Mouse (Mus musculus) kidney, postnatal 0 days (tissue): Measurements from ENCODE around the gene Pawr. TPM values are rescaled to one million over a fixed set of nuclear protein-coding genes. Genes with fewer than 3 reads are reported as not detected.
A peak's percentile ranks its signal among the peaks of the same experiment; 100 is the strongest.

Experiments
- ATAC-seq: fragments of 200-750 bp; cut with Nextera tagmentation; replicated peaks from 2 replicates; pipeline ENCODE4 v1.8.0; 2017; ENCODE audit warnings: low read depth, moderate number of reproducible peaks, moderate TSS enrichment, moderate library complexity; ENCODE audit not compliant: low FRiP score
- DNase-seq: peaks from one replicate; pipeline ENCODE4 v3.0.0-alpha.2; 2016; ENCODE audit warnings: low spot score
- H3K27ac ChIP-seq: fragments of 300-500 bp; sonication (generic); 2 replicates; pipeline ENCODE4 v1.5.1; 2014; ENCODE audit warnings: mild to moderate bottlenecking
- H3K27me3 ChIP-seq: fragments of 300-500 bp; sonication (generic); 2 replicates; pipeline ENCODE4 v1.6.1; 2014; ENCODE audit warnings: low read length, mixed read lengths; ENCODE audit not compliant: insufficient read depth
- H3K36me3 ChIP-seq: fragments of 300-500 bp; sonication (generic); 2 replicates; pipeline ENCODE4 v1.6.1; 2014; ENCODE audit warnings: low read length, mixed read lengths; ENCODE audit not compliant: insufficient read depth
- H3K4me1 ChIP-seq: fragments of 300-500 bp; sonication (generic); replicated peaks from 2 replicates; pipeline ENCODE4 v1.6.1; 2014; ENCODE audit warnings: antibody characterized with exemption, low read length, mixed read lengths; ENCODE audit not compliant: insufficient read depth
- H3K4me2 ChIP-seq: fragments of 300-500 bp; sonication (generic); 2 replicates; pipeline ENCODE4 v1.6.1; 2014; ENCODE audit warnings: mild to moderate bottlenecking, low read length, moderate library complexity, mixed read lengths
- H3K4me3 ChIP-seq: fragments of 300-500 bp; sonication (generic); replicated peaks from 2 replicates; pipeline ENCODE4 v1.5.1; 2014; ENCODE audit warnings: low read depth, low read length
- H3K9ac ChIP-seq: fragments of 300-500 bp; sonication (generic); 2 replicates; pipeline ENCODE4 v1.6.1; 2014; ENCODE audit warnings: low read depth, low read length
- H3K9me3 ChIP-seq: fragments of 300-500 bp; sonication (generic); replicated peaks from 2 replicates; pipeline ENCODE4 v1.6.1; 2016; ENCODE audit warnings: low read length, inconsistent platforms, mixed read lengths
- CTCF ChIP-seq: IDR thresholded peaks from 2 replicates; pipeline ENCODE4 v1.5.1; 2016; ENCODE audit warnings: antibody characterized with exemption, low read depth, mild to moderate bottlenecking, moderate library complexity
- WGBS: fragments of 180-500 bp; shearing (Covaris S2); extraction: QIAGEN DNeasy Blood & Tissue Kit; methylation state at CpG from one replicate; pipeline ENCODE4 v1.1.7; 2014; 5-methylcytosine and 5-hydroxymethylcytosine counted together
- polyA plus RNA-seq: library from polyadenylated mRNA; unstranded; fragments of >200 nt; fragmentation: Nextera tagmentation; extraction: Ambion mirVana; gene quantifications from 2 replicates; pipeline ENCODE4 v1.2.1, GENCODE M21; 2015

Gene Pawr
- polyA plus RNA-seq, 1 experiment from 2014 or later = 28.5 TPM

GRCm38 (mm10) chr10:108378062-108378461 is 46.1 kb downstream of the Pawr start:
- H3K9ac ChIP-seq = no peak overlapping the region
- no peaks in the 10 kb centered on the region for H3K27me3 ChIP-seq
- H3K4me2 ChIP-seq = no peak overlapping the region
- H3K36me3 ChIP-seq = peaks cover 3% of the 10 kb centered on the region; the same call in 1 of the 2 replicates
- 84% methylated on average over 6 of the region's 6 CpGs for WGBS
- H3K4me1 ChIP-seq = no peaks in the 10 kb centered on the region
- ATAC-seq (no peak), DNase-seq (no peak)
- peak overlapping the region; percentile 8; the same call in 1 of the 2 replicates for H3K27ac ChIP-seq
- no peaks in the 10 kb centered on the region for H3K9me3 ChIP-seq
- no peak overlapping the region for H3K4me3 ChIP-seq
- TF ChIP-seq CTCF = no peak

- Histone ChIP-seq H3K27me3 (no peaks in the 10 kb centered on the region), H3K9me3 (no peaks in the 10 kb centered on the region), H3K36me3 (peaks cover 3% of the 10 kb centered on the region; the same call in 1 of the 2 replicates), H3K4me1 (no peaks in the 10 kb centered on the region), H3K27ac (peak overlapping the region; percentile 8; the same call in 1 of the 2 replicates), H3K9ac (no peak overlapping the region), H3K4me3 (no peak overlapping the region), H3K4me2 (no peak overlapping the region)
- DNase-seq (no peak), ATAC-seq (no peak)
- 70% methylated on average over 5 of the region's 5 CpGs for WGBS
- no peak for TF ChIP-seq CTCF
These were observed 46.6 kb downstream of the Pawr start for GRCm38 (mm10) chr10:108378479-108378878.

GRCm38 (mm10) chr10:108380715-108381114 is 48.8 kb downstream of the Pawr start:
- no peak overlapping the region for H3K9ac ChIP-seq
- H3K4me1 ChIP-seq = no peaks in the 10 kb centered on the region; the same call in 1 of the 2 replicates
- H3K36me3 ChIP-seq = peaks cover 3% of the 10 kb centered on the region; the same call in 1 of the 2 replicates
- DNase-seq = no peak
- no peaks in the 10 kb centered on the region for H3K27me3 ChIP-seq
- 90% methylated on average over 10 of the region's 10 CpGs for WGBS
- TF ChIP-seq CTCF = no peak
- ATAC-seq = no peak
- no peaks in the 10 kb centered on the region for H3K9me3 ChIP-seq
- H3K4me3 ChIP-seq = no peak overlapping the region
- no peak overlapping the region for H3K27ac ChIP-seq
- H3K4me2 ChIP-seq = no peak overlapping the region

- H3K4me1 ChIP-seq = peaks cover 10% of the 10 kb centered on the region; the same call in 1 of the 2 replicates
- DNase-seq (no peak), ATAC-seq (no peak)
- no peak overlapping the region for H3K27ac ChIP-seq
- H3K9ac ChIP-seq = no peak overlapping the region
- H3K4me3 ChIP-seq = no peak overlapping the region
- no peaks in the 10 kb centered on the region for H3K27me3 ChIP-seq
- H3K36me3 ChIP-seq = peaks cover 3% of the 10 kb centered on the region; the same call in 1 of the 2 replicates
- 70% methylated on average over 9 of the region's 9 CpGs for whole genome bisulfite sequencing
- no peak overlapping the region for H3K4me2 ChIP-seq
- H3K9me3 ChIP-seq = no peaks in the 10 kb centered on the region
- no peak for TF ChIP-seq CTCF
These were observed 52.3 kb downstream of the Pawr start for GRCm38 (mm10) chr10:108384153-108384769.

- DNase-seq (no peak), ATAC-seq (no peak)
- H3K9ac ChIP-seq = no peak overlapping the region
- H3K4me1 ChIP-seq = peaks cover 14% of the 10 kb centered on the region; the same call in 1 of the 2 replicates
- no peaks in the 10 kb centered on the region for H3K9me3 ChIP-seq
- no peak for TF ChIP-seq CTCF
- H3K4me3 ChIP-seq = no peak overlapping the region
- H3K4me2 ChIP-seq = no peak overlapping the region
- no peaks in the 10 kb centered on the region for H3K27me3 ChIP-seq
- peaks cover 3% of the 10 kb centered on the region; the same call in 1 of the 2 replicates for H3K36me3 ChIP-seq
- H3K27ac ChIP-seq = peak overlapping the region; percentile 33; the same call in 1 of the 2 replicates
- WGBS = 24% methylated on average over 5 of the region's 5 CpGs
These were observed 53.6 kb downstream of the Pawr start for GRCm38 (mm10) chr10:108385480-108385955.

- Histone ChIP-seq H3K27me3 (no peaks in the 10 kb centered on the region), H3K4me3 (no peak overlapping the region), H3K4me2 (no peak overlapping the region), H3K27ac (no peak overlapping the region), H3K9me3 (no peaks in the 10 kb centered on the region), H3K9ac (no peak overlapping the region), H3K4me1 (peaks cover 14% of the 10 kb centered on the region; the same call in 1 of the 2 replicates), H3K36me3 (no peaks in the 10 kb centered on the region; the same call in 1 of the 2 replicates)
- DNase-seq (no peak), ATAC-seq (no peak)
- 70% methylated on average over 8 of the region's 8 CpGs for WGBS
- TF ChIP-seq CTCF = no peak
These were observed 56.5 kb downstream of the Pawr start for GRCm38 (mm10) chr10:108388410-108388915.
